Mouse (Mus musculus) thymus, adult 2 months (tissue): ENCODE data around the gene Ranbp3l. TPM values are rescaled to one million over a fixed set of nuclear protein-coding genes. Genes with fewer than 3 reads are reported as not detected.

Experiments used
- DNase-seq: peaks from one replicate; pipeline ENCODE4 v3.0.0; 2021
- H3K27ac ChIP-seq: fragments of 200-500 bp; 2 replicates; pipeline ENCODE4 v1.5.1; 2012; ENCODE audit warnings: low read length, control low read depth; ENCODE audit not compliant: control insufficient read depth, insufficient read depth
- H3K27me3 ChIP-seq: fragments of 200-500 bp; 2 replicates; pipeline ENCODE4 v1.6.1; 2012; ENCODE audit warnings: mild to moderate bottlenecking, low read length, moderate library complexity, mixed read lengths; ENCODE audit not compliant: control insufficient read depth, insufficient read depth
- H3K36me3 ChIP-seq: fragments of 200-500 bp; 2 replicates; pipeline ENCODE4 v1.6.1; 2012; ENCODE audit warnings: mild to moderate bottlenecking, low read length, moderate library complexity; ENCODE audit not compliant: control insufficient read depth, insufficient read depth
- H3K4me1 ChIP-seq: fragments of 200-500 bp; replicated peaks from 2 replicates; pipeline ENCODE4 v1.6.1; 2012; ENCODE audit warnings: low read length; ENCODE audit not compliant: control insufficient read depth, insufficient read depth
- H3K4me3 ChIP-seq: fragments of 200-500 bp; 2 replicates; pipeline ENCODE4 v1.5.1; 2012; ENCODE audit warnings: mild to moderate bottlenecking, low read length, control low read depth, moderate library complexity; ENCODE audit not compliant: control insufficient read depth, insufficient read depth
- CTCF ChIP-seq: fragments of 200-500 bp; IDR thresholded peaks from 2 replicates; pipeline ENCODE4 v1.5.1; 2012; ENCODE audit warnings: mild to moderate bottlenecking, control low read depth, low read length, moderate library complexity, borderline replicate concordance; ENCODE audit not compliant: control insufficient read depth, poor library complexity, insufficient read depth; ENCODE audit errors: extremely low read depth
- POLR2A ChIP-seq: fragments of 200-500 bp; IDR thresholded peaks from 2 replicates; pipeline ENCODE4 v1.6.1; 2012; ENCODE audit warnings: mild to moderate bottlenecking, low read length, control low read depth, moderate library complexity; ENCODE audit not compliant: control insufficient read depth, poor library complexity, insufficient read depth; ENCODE audit errors: extremely low read depth
- WGBS: fragments of 180-500 bp; shearing (Covaris S2); methylation state at CpG from one replicate; pipeline ENCODE4 v1.1.7; 2018; 5-methylcytosine and 5-hydroxymethylcytosine counted together
- polyA plus RNA-seq: library from polyadenylated mRNA; depleted of rRNA; stranded (reverse); fragments of >200 nt; gene quantifications from 2 replicates; pipeline ENCODE4 v1.2.3, GENCODE M21; 2012; rRNA removed

Ranbp3l gene
- polyA plus RNA-seq, result 0.15 TPM in 1 of 2 replicates, not detected in the other

DNA sequence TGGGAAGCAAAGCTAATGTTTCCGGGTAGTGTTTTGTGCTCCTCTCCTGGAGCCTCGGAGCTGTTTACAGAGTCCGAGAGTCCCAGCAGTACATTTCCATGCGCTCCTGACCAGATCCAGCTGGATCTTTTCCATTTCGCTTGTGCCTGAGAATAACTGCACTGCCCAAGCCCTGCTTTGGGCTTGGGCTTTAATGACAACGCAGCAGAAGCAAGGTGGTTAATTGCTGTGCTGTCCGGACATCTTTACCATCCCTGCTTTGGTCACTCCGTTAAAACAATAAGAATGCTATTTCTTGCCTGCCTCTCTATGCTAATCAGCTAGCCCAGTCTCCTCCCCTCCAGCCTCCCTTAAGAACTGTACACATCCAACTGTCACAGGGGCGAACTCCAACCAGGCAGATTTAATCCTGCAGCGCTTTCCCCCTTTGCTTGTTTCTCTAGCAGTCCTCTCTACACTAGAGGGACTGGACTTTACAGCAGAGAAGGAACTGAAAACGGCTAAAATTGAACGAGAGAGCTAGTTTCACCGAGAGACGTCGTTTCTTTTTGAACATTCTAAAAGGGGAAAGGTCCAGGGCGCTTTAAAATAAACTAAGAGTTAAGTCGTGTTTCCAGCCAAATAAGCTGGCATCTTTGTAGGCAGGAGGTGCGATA lies at the start of gene Ranbp3l:
Ranbp3l (plus strand) TSS at position 377 of the 656 bp plus-strand sequence.
- WGBS, result 74% methylated on average over 18 of the region's 18 CpGs
- Histone ChIP-seq H3K4me3 (no peak within 1 kb of the TSS), H3K27me3 (no peaks in the 10 kb centered on the region), H3K27ac (no peak within 1 kb of the TSS), H3K4me1 (no peaks in the 10 kb centered on the region), H3K36me3 (no peaks in the 10 kb centered on the region)
- no peak for DNase-seq
- no peak for TF ChIP-seq POLR2A
- TF ChIP-seq CTCF, result no peak

GRCm38 (mm10) chr15:8930061-8930460 lies 37.7 kb upstream of the Ranbp3l start:
- Histone ChIP-seq H3K4me1 (no peaks in the 10 kb centered on the region), H3K4me3 (no peak overlapping the region), H3K27me3 (no peaks in the 10 kb centered on the region), H3K27ac (no peak overlapping the region), H3K36me3 (no peaks in the 10 kb centered on the region)
- 89% methylated on average over 1 of the region's 1 CpGs for WGBS
- DNase-seq, result no peak
- TF ChIP-seq POLR2A (no peak), CTCF (no peak)

DNA sequence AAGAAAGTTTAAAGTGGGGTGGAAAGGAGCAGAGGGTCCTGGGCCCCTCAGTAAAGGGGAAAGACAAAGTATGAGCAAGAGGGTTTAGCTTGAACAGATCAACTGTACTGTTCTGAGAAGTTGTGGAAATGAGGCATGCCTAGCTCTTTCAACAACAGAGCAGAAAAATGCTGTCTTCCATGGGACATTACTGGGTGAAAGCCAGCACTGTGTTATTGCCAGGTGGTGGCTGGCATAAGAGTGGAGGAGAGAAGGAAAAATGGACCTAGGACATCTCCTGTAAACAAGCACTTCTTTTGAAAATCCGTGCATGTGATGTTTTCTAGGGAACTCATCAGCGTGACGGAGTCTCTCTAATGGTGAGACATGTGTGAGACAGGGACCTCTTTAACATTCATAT lies 30.8 kb upstream of the Ranbp3l start:
- TF ChIP-seq CTCF (no peak), POLR2A (no peak)
- 93% methylated on average over 3 of the region's 3 CpGs for WGBS
- H3K4me1 ChIP-seq, result no peaks in the 10 kb centered on the region

GRCm38 (mm10) chr15:8940861-8941260 lies 26.9 kb upstream of the Ranbp3l start:
- Histone ChIP-seq H3K27ac (no peak overlapping the region), H3K4me3 (no peak overlapping the region), H3K27me3 (no peaks in the 10 kb centered on the region), H3K4me1 (no peaks in the 10 kb centered on the region), H3K36me3 (no peaks in the 10 kb centered on the region)
- TF ChIP-seq CTCF, result no peak
- TF ChIP-seq POLR2A, result no peak
- no peak for DNase-seq
- WGBS, result 91% methylated on average over 5 of the region's 5 CpGs

More for the DNA sequence above, 30.8 kb upstream of the Ranbp3l start:
- no peak for DNase-seq
- H3K27me3 ChIP-seq, result no peaks in the 10 kb centered on the region
- H3K36me3 ChIP-seq, result no peaks in the 10 kb centered on the region
- no peak overlapping the region for H3K27ac ChIP-seq
- no peak overlapping the region for H3K4me3 ChIP-seq

DNA sequence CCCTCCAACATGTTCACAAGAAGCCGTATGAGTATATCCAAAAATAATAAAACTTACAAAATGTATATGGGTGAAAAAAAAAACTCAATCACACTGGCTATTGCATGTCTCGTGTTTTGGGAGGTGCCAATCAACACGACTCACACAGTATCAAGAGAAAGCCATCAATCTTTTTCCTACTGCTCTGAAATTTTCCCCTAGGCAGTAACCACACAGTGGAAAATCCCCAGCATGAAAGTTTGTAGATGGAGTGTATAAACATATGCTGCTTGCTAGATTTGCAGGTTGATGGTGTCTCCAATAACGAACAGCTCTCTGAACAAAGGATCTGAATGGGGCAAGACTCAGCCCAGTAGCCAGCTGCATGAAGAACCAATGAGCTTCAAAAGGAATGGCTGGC lies 16.9 kb upstream of the Ranbp3l start:
- no peaks in the 10 kb centered on the region for H3K27me3 ChIP-seq
- H3K4me3 ChIP-seq, result no peak overlapping the region
- H3K4me1 ChIP-seq, result no peaks in the 10 kb centered on the region
- no peaks in the 10 kb centered on the region for H3K36me3 ChIP-seq
- DNase-seq, result no peak
- WGBS, result 74% methylated on average over 4 of the region's 4 CpGs
- H3K27ac ChIP-seq, result no peak overlapping the region
- TF ChIP-seq POLR2A (no peak), CTCF (no peak)

GRCm38 (mm10) chr15:8963323-8963722 lies 4.4 kb upstream of the Ranbp3l start:
- H3K4me3 ChIP-seq, result no peak overlapping the region

More at GRCm38 (mm10) chr15:8963323-8963722, 4.4 kb upstream of the Ranbp3l start:
- H3K36me3 ChIP-seq, result no peaks in the 10 kb centered on the region
- WGBS, result 63% methylated on average over 2 of the region's 2 CpGs
- no peaks in the 10 kb centered on the region for H3K4me1 ChIP-seq
- no peak overlapping the region for H3K27ac ChIP-seq
- DNase-seq, result no peak
- TF ChIP-seq CTCF (no peak), POLR2A (no peak)
- H3K27me3 ChIP-seq, result no peaks in the 10 kb centered on the region
